In the genomic region with DNA sequence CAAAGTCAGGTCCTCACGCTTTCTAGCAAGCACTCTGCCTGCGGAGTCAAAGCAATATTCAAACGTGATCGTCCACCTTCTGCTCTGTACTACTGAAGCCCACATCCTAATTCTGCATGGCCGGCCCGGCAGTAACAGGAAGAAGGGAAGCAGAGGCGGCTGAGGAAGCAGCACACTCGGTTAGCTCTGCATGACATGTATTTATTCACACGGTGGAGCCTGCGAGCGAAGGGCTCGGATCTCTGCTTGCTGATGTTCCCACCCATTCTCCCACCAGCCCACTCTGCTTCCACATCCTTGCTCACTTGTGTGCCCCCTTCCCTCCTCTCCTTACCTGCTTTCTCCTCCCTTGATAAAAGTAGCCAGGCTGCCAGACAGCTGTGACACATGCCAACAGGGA, we compare ENCODE assay signal across 12 mouse cellular contexts.
DNase-seq lines count a peak whose midpoint lies in the region; ATAC-seq and TF ChIP-seq lines count a peak whose summit lies in the region.
"Had no signal": no experiment of that assay in that cellular context is flagged by ENCODE, and none has a peak within 500 bp of the region (broad histone marks: within the 10 kb centered on the region; RNA-seq: fewer than 3 reads in every experiment).

No protein-coding gene starts in this region.

- peaks cover 33% of the 10 kb centered on the region for H3K4me1 ChIP-seq in neural tube, embryonic 13.5 days (replicated peaks)

- 29% methylated on average over 12 of the region's 12 CpGs for WGBS in neural tube, embryonic 13.5 days

- ATAC-seq in hematopoietic stem cell, adult 5-6 weeks (replicated peaks in 1 of 2; ENCODE audit: insufficient read depth in 1 of 2, low FRiP score in 2 of 2, low TSS enrichment in 1 of 2, low read depth in 1 of 2, poor library complexity in 2 of 2, severe bottlenecking in 2 of 2): peak; percentile 64 to 72
- peak; percentile 52; the same call in 1 of the 2 replicates for ATAC-seq in neural tube, embryonic 13.5 days (ENCODE audit: low read depth)

- no peak overlapping the region for H3K4me3 ChIP-seq in layer of hippocampus, adult 2 months
- no peak overlapping the region for H3K4me3 ChIP-seq in neural tube, embryonic 13.5 days
- H3K4me3 ChIP-seq: embryonic facial prominence, embryonic 15.5 days had no signal

- TF ChIP-seq POLR2A in brain, embryonic 14.5 days (IDR thresholded peaks at IDR 0.05; ENCODE audit: borderline replicate concordance, extremely low read depth, insufficient read depth, insufficient read length, poor library complexity, severe bottlenecking): no peak

- H3K9ac ChIP-seq in neural tube, embryonic 13.5 days: no peak overlapping the region
- H3K9ac ChIP-seq: embryonic facial prominence, embryonic 15.5 days had no signal

- H3K27me3 ChIP-seq in neural tube, embryonic 13.5 days: no peaks in the 10 kb centered on the region
- H3K27me3 ChIP-seq: embryonic facial prominence, embryonic 15.5 days had no signal

- peak overlapping the region; percentile 73 for H3K27ac ChIP-seq in layer of hippocampus, adult 2 months
- H3K27ac ChIP-seq in neural tube, embryonic 13.5 days (replicated peaks): peak overlapping the region; percentile 65
- H3K27ac ChIP-seq: embryonic facial prominence, embryonic 15.5 days; macrophage had no signal

- no peak for DNase-seq in layer of hippocampus, adult 2 months (ENCODE audit: low spot score in 2 of 2)
- DNase-seq in layer of hippocampus, postnatal 36 days: no peak
- DNase-seq in brain, embryonic 14.5 days (ENCODE audit: low read depth): peak; percentile 68
- DNase-seq in embryo, embryonic 10.5 days (ENCODE audit: low spot score): no peak
- no peak for DNase-seq in urinary bladder, postnatal 10 days (ENCODE audit: low spot score)
- no peak for DNase-seq in adipocyte (ENCODE audit: low spot score)
- DNase-seq: heart, postnatal 14 days had no signal

- H3K4me2 ChIP-seq in neural tube, embryonic 13.5 days: peak overlapping the region; percentile 16; the same call in 1 of the 2 replicates
- H3K4me2 ChIP-seq: embryonic facial prominence, embryonic 15.5 days had no signal

- H3K36me3 ChIP-seq in neural tube, embryonic 13.5 days: no peaks in the 10 kb centered on the region
- H3K36me3 ChIP-seq: embryonic facial prominence, embryonic 15.5 days; G1E had no signal

- peak; percentile 52 for TF ChIP-seq CTCF in layer of hippocampus, adult 2 months (conservative IDR thresholded peaks at IDR 0.05)
- no peak for TF ChIP-seq CTCF in brain, embryonic 14.5 days (IDR thresholded peaks at IDR 0.05; ENCODE audit: borderline replicate concordance, extremely low read depth, insufficient read depth, insufficient read length)

- H3K9me3 ChIP-seq in neural tube, embryonic 13.5 days: no peaks in the 10 kb centered on the region
- H3K9me3 ChIP-seq: embryonic facial prominence, embryonic 15.5 days; G1E had no signal
